Mouse (Mus musculus) hindbrain, embryonic 13.5 days (tissue): ENCODE measurements around the gene Gm10053. TPM values are rescaled to one million over a fixed set of nuclear protein-coding genes. Genes with fewer than 3 reads are reported as not detected.
"Not testable (repeated sequence)": the region's sequence is repeated elsewhere in the genome, so short reads cannot be mapped to it uniquely, and the experiment has no call there.

Experiments used
- ATAC-seq: fragments of 200-750 bp; cut with Nextera tagmentation; 2 replicates; pipeline ENCODE4 v1.8.0; 2017; ENCODE audit warnings: moderate TSS enrichment; ENCODE audit not compliant: low FRiP score
- H3K27ac ChIP-seq: fragments of 300-500 bp; sonication (generic); 2 replicates; pipeline ENCODE4 v1.5.1; 2015; ENCODE audit warnings: inconsistent platforms, mild to moderate bottlenecking, moderate library complexity
- H3K27me3 ChIP-seq: fragments of 300-500 bp; sonication (generic); 2 replicates; pipeline ENCODE4 v1.6.1; 2015; ENCODE audit warnings: mild to moderate bottlenecking, inconsistent platforms
- H3K36me3 ChIP-seq: fragments of 300-500 bp; sonication (generic); 2 replicates; pipeline ENCODE4 v1.6.1; 2015; ENCODE audit warnings: mild to moderate bottlenecking, inconsistent platforms
- H3K4me1 ChIP-seq: fragments of 300-500 bp; sonication (generic); replicated peaks from 2 replicates; pipeline ENCODE4 v1.6.1; 2015; ENCODE audit warnings: inconsistent platforms
- H3K4me2 ChIP-seq: fragments of 300-500 bp; sonication (generic); 2 replicates; pipeline ENCODE4 v1.6.1; 2015; ENCODE audit warnings: inconsistent platforms, mild to moderate bottlenecking, moderate library complexity
- H3K4me3 ChIP-seq: fragments of 300-500 bp; sonication (generic); 2 replicates; pipeline ENCODE4 v1.5.1; 2015; ENCODE audit warnings: mild to moderate bottlenecking, inconsistent platforms
- H3K9ac ChIP-seq: fragments of 300-500 bp; sonication (generic); 2 replicates; pipeline ENCODE4 v1.6.1; 2015; ENCODE audit warnings: mild to moderate bottlenecking, inconsistent platforms
- H3K9me3 ChIP-seq: fragments of 300-500 bp; sonication (generic); 2 replicates; pipeline ENCODE4 v1.6.1; 2016; ENCODE audit warnings: inconsistent platforms
- WGBS: fragments of 180-500 bp; shearing (Covaris S2); methylation state at CpG from one replicate; pipeline ENCODE4 v1.1.7; 2015; 5-methylcytosine and 5-hydroxymethylcytosine counted together
- polyA plus RNA-seq: library from polyadenylated mRNA; unstranded; fragments of >200 nt; fragmentation: Nextera tagmentation; extraction: Ambion mirVana; gene quantifications from 2 replicates; pipeline ENCODE4 v1.2.1, GENCODE M21; 2015

Gm10053 gene
- 246 and 248 TPM in 2 replicates for polyA plus RNA-seq

- H3K4me3 ChIP-seq, H3K9me3 ChIP-seq, H3K36me3 ChIP-seq, ATAC-seq, H3K9ac ChIP-seq, H3K4me2 ChIP-seq, H3K4me1 ChIP-seq, H3K27ac ChIP-seq: not testable (repeated sequence)
- H3K27me3 ChIP-seq = peaks cover 14% of the 10 kb centered on the region
- WGBS = 91% methylated on average over 23 of the region's 26 CpGs
Measured at GRCm38 (mm10) chr19:24875129-24875870, at the start of gene Gm10053. TSS of gene Gm10053 (plus strand) at chr19:24875686.

- H3K9ac ChIP-seq = no peak overlapping the region
- no peaks in the 10 kb centered on the region for H3K36me3 ChIP-seq
- no peak for ATAC-seq
- H3K4me3 ChIP-seq = no peak overlapping the region
- no peak overlapping the region for H3K4me2 ChIP-seq
- H3K27me3 ChIP-seq = peaks cover 3% of the 10 kb centered on the region; the same call in 1 of the 2 replicates
- H3K4me1 ChIP-seq = peaks cover 12% of the 10 kb centered on the region
- no peaks in the 10 kb centered on the region for H3K9me3 ChIP-seq
- no peak overlapping the region for H3K27ac ChIP-seq
- WGBS = 85% methylated on average over 3 of the region's 3 CpGs
Measured at GRCm38 (mm10) chr19:24842080-24842479, 33.4 kb upstream of the Gm10053 start.

GRCm38 (mm10) chr19:24845007-24845546 is 30.4 kb upstream of the Gm10053 start:
- Histone ChIP-seq H3K9ac (0 out of 2 replicates have a peak overlapping the region, but pooled peaks have one; percentile 2), H3K36me3 (no peaks in the 10 kb centered on the region), H3K4me2 (0 out of 2 replicates have a peak overlapping the region, but pooled peaks have one; percentile 2), H3K27me3 (peaks cover 5% of the 10 kb centered on the region; the same call in 1 of the 2 replicates), H3K4me3 (no peak overlapping the region), H3K27ac (peak overlapping the region; percentile 27), H3K4me1 (peaks cover 12% of the 10 kb centered on the region), H3K9me3 (no peaks in the 10 kb centered on the region)
- 34% methylated on average over 7 of the region's 7 CpGs for WGBS
- ATAC-seq = peak; percentile 74

- Histone ChIP-seq H3K4me1 (peaks cover 20% of the 10 kb centered on the region), H3K4me2 (no peak overlapping the region), H3K9me3 (no peaks in the 10 kb centered on the region), H3K4me3 (no peak overlapping the region), H3K36me3 (no peaks in the 10 kb centered on the region), H3K9ac (no peak overlapping the region), H3K27ac (no peak overlapping the region), H3K27me3 (peaks cover 5% of the 10 kb centered on the region; the same call in 1 of the 2 replicates)
- WGBS = 56% methylated on average over 7 of the region's 7 CpGs
- ATAC-seq = no peak
Measured at GRCm38 (mm10) chr19:24848345-24848744, 27.1 kb upstream of the Gm10053 start.

- Histone ChIP-seq H3K4me1 (peaks cover 20% of the 10 kb centered on the region), H3K27me3 (peaks cover 5% of the 10 kb centered on the region; the same call in 1 of the 2 replicates), H3K9ac (no peak overlapping the region), H3K27ac (no peak overlapping the region), H3K9me3 (no peaks in the 10 kb centered on the region), H3K36me3 (no peaks in the 10 kb centered on the region), H3K4me2 (no peak overlapping the region), H3K4me3 (no peak overlapping the region)
- 88% methylated on average over 2 of the region's 2 CpGs for WGBS
- no peak for ATAC-seq
Measured at GRCm38 (mm10) chr19:24848844-24849243, 26.6 kb upstream of the Gm10053 start.

- peak; percentile 65 for ATAC-seq
- Histone ChIP-seq H3K9ac (no peak overlapping the region), H3K27ac (no peak overlapping the region), H3K9me3 (no peaks in the 10 kb centered on the region), H3K36me3 (no peaks in the 10 kb centered on the region), H3K4me1 (peaks cover 8% of the 10 kb centered on the region), H3K4me2 (peak overlapping the region; percentile 40), H3K27me3 (peaks cover 5% of the 10 kb centered on the region; the same call in 1 of the 2 replicates), H3K4me3 (no peak overlapping the region)
- WGBS = 63% methylated on average over 21 of the region's 21 CpGs
Measured at GRCm38 (mm10) chr19:24851456-24852315, 23.8 kb upstream of the Gm10053 start.

GRCm38 (mm10) chr19:24861276-24861611 is 14.2 kb upstream of the Gm10053 start:
- H3K4me3 ChIP-seq = peak overlapping the region; percentile 43
- peak overlapping the region; percentile 64 for H3K4me2 ChIP-seq
- H3K27me3 ChIP-seq = peaks cover 38% of the 10 kb centered on the region
- peaks cover 10% of the 10 kb centered on the region for H3K4me1 ChIP-seq
- peak overlapping the region; percentile 62; the same call in 1 of the 2 replicates for H3K9ac ChIP-seq
- WGBS = 13% methylated on average over 13 of the region's 13 CpGs
- H3K36me3 ChIP-seq = no peaks in the 10 kb centered on the region
- H3K27ac ChIP-seq = no peak overlapping the region
- H3K9me3 ChIP-seq = no peaks in the 10 kb centered on the region
- ATAC-seq = no peak

GRCm38 (mm10) chr19:24861612-24862451 is 13.7 kb upstream of the Gm10053 start, which contains the start of gene Pgm5:
TSS of gene Pgm5 (minus strand) at chr19:24861855.
- Histone ChIP-seq H3K4me1 (peaks cover 10% of the 10 kb centered on the region), H3K4me3 (peak within 1 kb of the TSS; percentile 43), H3K27ac (no peak within 1 kb of the TSS), H3K27me3 (peaks cover 38% of the 10 kb centered on the region), H3K9ac (peak within 1 kb of the TSS; percentile 62), H3K36me3 (no peaks in the 10 kb centered on the region), H3K9me3 (no peaks in the 10 kb centered on the region), H3K4me2 (peak within 1 kb of the TSS; percentile 64)
- 1% methylated on average over 36 of the region's 39 CpGs for WGBS
- ATAC-seq = peak; percentile 49; the same call in 1 of the 2 replicates

GRCm38 (mm10) chr19:24865436-24865835 is 10.1 kb upstream of the Gm10053 start:
- ATAC-seq = no peak
- no peak overlapping the region for H3K27ac ChIP-seq
- H3K4me3 ChIP-seq = no peak overlapping the region
- 87% methylated on average over 9 of the region's 9 CpGs for WGBS
- no peak overlapping the region for H3K9ac ChIP-seq
- H3K36me3 ChIP-seq = no peaks in the 10 kb centered on the region
- H3K9me3 ChIP-seq = no peaks in the 10 kb centered on the region
- H3K27me3 ChIP-seq = peaks cover 35% of the 10 kb centered on the region
- H3K4me1 ChIP-seq = peaks cover 10% of the 10 kb centered on the region
- no peak overlapping the region for H3K4me2 ChIP-seq

GRCm38 (mm10) chr19:24871037-24871635 is 4.3 kb upstream of the Gm10053 start:
- H3K27ac ChIP-seq = no peak overlapping the region
- H3K9me3 ChIP-seq = no peaks in the 10 kb centered on the region
- peak; percentile 84 for ATAC-seq
- peak overlapping the region; percentile 61 for H3K4me2 ChIP-seq
- 20% methylated on average over 18 of the region's 18 CpGs for WGBS
- peaks cover 14% of the 10 kb centered on the region for H3K27me3 ChIP-seq
- H3K36me3 ChIP-seq = no peaks in the 10 kb centered on the region
- peak overlapping the region; percentile 66 for H3K9ac ChIP-seq
- H3K4me3 ChIP-seq = peak overlapping the region; percentile 37
- H3K4me1 ChIP-seq = no peaks in the 10 kb centered on the region

- ATAC-seq = no peak
- Histone ChIP-seq H3K4me3 (no peak overlapping the region), H3K9ac (no peak overlapping the region), H3K9me3 (no peaks in the 10 kb centered on the region), H3K4me2 (no peak overlapping the region), H3K36me3 (no peaks in the 10 kb centered on the region), H3K27ac (no peak overlapping the region), H3K27me3 (peaks cover 14% of the 10 kb centered on the region), H3K4me1 (no peaks in the 10 kb centered on the region)
- 74% methylated on average over 2 of the region's 2 CpGs for WGBS
Measured at GRCm38 (mm10) chr19:24873873-24874272, 1.6 kb upstream of the Gm10053 start.
